Mouse (Mus musculus): ENCODE results near the gene Dync2li1. TPM values are rescaled to one million over a fixed set of nuclear protein-coding genes. Genes with fewer than 3 reads are reported as not detected.

Dync2li1 gene
- polyA plus RNA-seq, 1 experiment from 2014 or later: 33.4 TPM

DNA sequence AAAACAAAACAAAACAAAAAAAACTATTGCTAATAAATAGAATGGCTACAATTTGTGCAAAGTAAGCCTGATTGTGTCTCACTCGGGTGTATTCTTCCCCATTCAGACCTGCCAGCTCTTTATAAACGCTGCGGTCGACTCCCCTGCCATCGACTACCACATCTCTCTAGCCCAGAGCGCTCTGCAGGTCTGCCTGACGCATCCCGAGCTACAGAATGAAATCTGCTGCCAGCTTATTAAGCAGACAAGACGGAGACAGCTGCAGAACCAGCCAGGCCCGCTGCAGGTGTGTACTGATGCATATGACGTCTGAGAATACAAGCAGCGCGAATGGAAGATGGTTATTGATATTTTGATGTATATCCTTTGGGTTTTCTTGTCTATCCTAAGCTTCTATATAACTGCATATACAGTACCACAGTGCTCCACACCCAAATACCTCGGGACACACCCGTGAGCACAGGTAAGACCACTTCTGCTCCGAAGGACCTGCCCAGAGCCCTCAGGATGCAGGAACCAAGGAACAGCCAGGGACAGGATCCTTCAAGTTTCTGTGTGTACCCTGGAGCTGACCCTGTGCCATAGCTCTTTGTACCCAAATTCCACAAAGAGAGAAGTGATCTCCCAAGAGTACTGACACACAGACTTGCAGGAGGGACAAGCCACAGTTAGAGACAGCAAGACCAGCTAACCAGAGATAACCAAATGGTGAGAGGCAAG lies 34.7 kb upstream of the Dync2li1 start:
- peak overlapping the region; percentile 47 for H3K27ac ChIP-seq
- DNase-seq (ENCODE audit: low spot score): no peak

DNA sequence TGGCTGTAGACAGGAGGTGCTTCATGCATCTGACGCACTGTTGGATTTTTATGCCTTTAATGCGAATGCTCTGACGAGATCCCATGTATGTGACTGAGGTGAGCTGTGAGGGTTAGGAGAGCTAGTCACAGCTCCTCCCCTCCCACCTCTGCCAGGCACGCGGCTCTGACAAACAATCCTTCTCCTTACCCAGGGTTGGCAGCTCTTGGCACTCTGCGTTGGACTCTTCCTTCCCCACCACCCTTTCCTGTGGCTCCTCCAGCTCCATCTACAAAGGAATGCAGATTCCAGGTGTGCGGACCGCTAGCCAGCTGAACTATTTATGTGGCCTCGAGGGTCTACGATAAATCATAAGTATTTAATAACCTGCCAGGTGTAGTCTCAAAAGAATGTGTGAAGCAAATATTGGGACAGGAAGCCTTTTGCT lies 30.3 kb upstream of the Dync2li1 start:
- peak overlapping the region; percentile 22; the same call in 1 of the 2 replicates for H3K9ac ChIP-seq
- peak overlapping the region; percentile 12 for H3K27ac ChIP-seq
- DNase-seq (ENCODE audit: low spot score) (no peak), ATAC-seq (ENCODE audit: low FRiP score) (no peak)
- H3K4me1 ChIP-seq (replicated peaks; ENCODE audit: control insufficient read depth, insufficient read depth, low read length): peaks cover 9% of the 10 kb centered on the region; the same call in 1 of the 2 replicates
- no peak overlapping the region for H3K4me3 ChIP-seq (replicated peaks; ENCODE audit: low read length)
- no peaks in the 10 kb centered on the region for H3K27me3 ChIP-seq (ENCODE audit: control insufficient read depth, insufficient read depth, low read length)
- H3K9me3 ChIP-seq (ENCODE audit: control insufficient read depth, low read length): no peaks in the 10 kb centered on the region
- WGBS: 37% methylated on average over 10 of the region's 10 CpGs
- no peaks in the 10 kb centered on the region; the same call in 1 of the 2 replicates for H3K36me3 ChIP-seq (replicated peaks; ENCODE audit: control insufficient read depth, insufficient read depth)
- peak overlapping the region; percentile 33 for H3K4me2 ChIP-seq (replicated peaks)

More for the DNA sequence above, 34.7 kb upstream of the Dync2li1 start:
- Histone ChIP-seq H3K27me3 (ENCODE audit: control insufficient read depth, insufficient read depth, low read length) (no peaks in the 10 kb centered on the region), H3K9ac (no peak overlapping the region), H3K36me3 (replicated peaks; ENCODE audit: control insufficient read depth, insufficient read depth) (no peaks in the 10 kb centered on the region; the same call in 1 of the 2 replicates), H3K4me2 (replicated peaks) (no peak overlapping the region), H3K4me1 (replicated peaks; ENCODE audit: control insufficient read depth, insufficient read depth, low read length) (peaks cover 6% of the 10 kb centered on the region; the same call in 1 of the 2 replicates), H3K4me3 (replicated peaks; ENCODE audit: low read length) (no peak overlapping the region), H3K9me3 (ENCODE audit: control insufficient read depth, low read length) (no peaks in the 10 kb centered on the region)
- 66% methylated on average over 16 of the region's 16 CpGs for WGBS
- no peak for ATAC-seq (ENCODE audit: low FRiP score)

DNA sequence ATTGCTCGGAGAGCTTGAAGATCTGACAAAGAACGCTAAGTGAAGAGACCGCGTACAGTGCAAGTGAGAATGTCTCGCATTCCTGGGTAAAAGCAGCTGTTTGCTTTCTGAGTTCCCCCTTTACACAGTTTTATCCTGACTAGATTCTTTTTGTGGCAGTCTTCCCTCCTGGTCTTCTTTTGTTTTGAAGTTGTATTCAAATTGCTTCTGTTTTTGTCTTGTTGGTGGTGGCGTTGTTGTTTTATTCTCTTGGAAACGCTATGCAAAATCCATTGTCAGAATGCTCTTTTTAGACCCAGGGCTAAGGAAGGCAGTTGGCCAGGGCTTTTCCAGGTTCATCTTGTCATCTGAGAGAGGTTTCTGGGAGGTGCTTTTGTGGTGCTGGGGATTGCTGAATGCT lies 29.8 kb upstream of the Dync2li1 start:
- 36% methylated on average over 7 of the region's 7 CpGs for WGBS
- peak; percentile 42 for DNase-seq (ENCODE audit: low spot score)
- no peak for ATAC-seq (ENCODE audit: low FRiP score)
- Histone ChIP-seq H3K27me3 (ENCODE audit: control insufficient read depth, insufficient read depth, low read length) (no peaks in the 10 kb centered on the region), H3K4me1 (replicated peaks; ENCODE audit: control insufficient read depth, insufficient read depth, low read length) (peaks cover 9% of the 10 kb centered on the region; the same call in 1 of the 2 replicates), H3K9me3 (ENCODE audit: control insufficient read depth, low read length) (no peaks in the 10 kb centered on the region), H3K9ac (peak overlapping the region; percentile 22; the same call in 1 of the 2 replicates), H3K4me2 (replicated peaks) (peak overlapping the region; percentile 33), H3K27ac (peak overlapping the region; percentile 12), H3K36me3 (replicated peaks; ENCODE audit: control insufficient read depth, insufficient read depth) (no peaks in the 10 kb centered on the region; the same call in 1 of the 2 replicates), H3K4me3 (replicated peaks; ENCODE audit: low read length) (no peak overlapping the region)

DNA sequence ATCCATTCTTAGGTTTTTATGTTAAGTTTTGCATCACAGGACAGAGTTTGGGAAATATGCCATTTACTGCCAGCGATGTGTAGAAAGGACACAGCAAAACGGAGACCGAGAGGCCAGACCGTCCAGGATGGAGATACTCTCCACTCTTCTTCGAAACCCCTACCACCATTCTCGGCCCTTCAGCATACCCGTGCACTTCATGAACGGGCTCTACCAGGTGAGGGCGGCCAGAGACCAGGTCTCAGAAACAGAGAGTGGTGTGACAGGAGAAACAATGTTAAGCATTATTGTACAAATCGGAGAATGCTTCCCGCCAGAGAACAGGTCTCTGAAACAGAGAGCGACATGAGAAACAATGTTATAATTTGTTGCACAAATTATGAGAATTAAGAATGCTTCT lies 28.4 kb upstream of the Dync2li1 start:
- ATAC-seq (ENCODE audit: low FRiP score) (no peak), DNase-seq (ENCODE audit: low spot score) (no peak)
- no peak overlapping the region for H3K9ac ChIP-seq
- no peaks in the 10 kb centered on the region for H3K9me3 ChIP-seq (ENCODE audit: control insufficient read depth, low read length)
- H3K4me3 ChIP-seq (replicated peaks; ENCODE audit: low read length): no peak overlapping the region
- WGBS: 94% methylated on average over 12 of the region's 12 CpGs
- no peaks in the 10 kb centered on the region for H3K36me3 ChIP-seq (replicated peaks; ENCODE audit: control insufficient read depth, insufficient read depth)
- H3K4me1 ChIP-seq (replicated peaks; ENCODE audit: control insufficient read depth, insufficient read depth, low read length): peaks cover 9% of the 10 kb centered on the region; the same call in 1 of the 2 replicates
- H3K27ac ChIP-seq: no peak overlapping the region
- no peaks in the 10 kb centered on the region for H3K27me3 ChIP-seq (ENCODE audit: control insufficient read depth, insufficient read depth, low read length)
- H3K4me2 ChIP-seq (replicated peaks): no peak overlapping the region

DNA sequence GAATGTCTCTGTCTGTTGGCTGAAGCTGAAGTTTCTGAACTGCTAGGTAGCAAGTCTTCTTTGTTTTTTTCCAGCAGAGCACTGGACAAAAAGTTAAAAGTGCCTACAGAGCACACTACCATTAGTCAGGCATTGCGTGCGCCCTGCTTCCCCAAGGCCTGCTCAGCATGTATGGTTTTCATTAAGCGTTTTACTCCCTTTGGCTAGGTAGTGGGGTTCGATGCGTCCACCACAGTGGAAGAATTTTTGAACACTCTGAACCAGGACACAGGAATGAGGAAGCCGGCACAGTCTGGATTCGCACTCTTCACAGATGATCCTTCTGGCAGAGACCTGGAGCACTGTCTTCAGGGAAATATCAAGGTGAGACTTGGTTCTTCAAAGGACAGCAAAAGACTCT lies 27.4 kb upstream of the Dync2li1 start:
- DNase-seq (ENCODE audit: low spot score): no peak
- WGBS: 93% methylated on average over 7 of the region's 7 CpGs

DNA sequence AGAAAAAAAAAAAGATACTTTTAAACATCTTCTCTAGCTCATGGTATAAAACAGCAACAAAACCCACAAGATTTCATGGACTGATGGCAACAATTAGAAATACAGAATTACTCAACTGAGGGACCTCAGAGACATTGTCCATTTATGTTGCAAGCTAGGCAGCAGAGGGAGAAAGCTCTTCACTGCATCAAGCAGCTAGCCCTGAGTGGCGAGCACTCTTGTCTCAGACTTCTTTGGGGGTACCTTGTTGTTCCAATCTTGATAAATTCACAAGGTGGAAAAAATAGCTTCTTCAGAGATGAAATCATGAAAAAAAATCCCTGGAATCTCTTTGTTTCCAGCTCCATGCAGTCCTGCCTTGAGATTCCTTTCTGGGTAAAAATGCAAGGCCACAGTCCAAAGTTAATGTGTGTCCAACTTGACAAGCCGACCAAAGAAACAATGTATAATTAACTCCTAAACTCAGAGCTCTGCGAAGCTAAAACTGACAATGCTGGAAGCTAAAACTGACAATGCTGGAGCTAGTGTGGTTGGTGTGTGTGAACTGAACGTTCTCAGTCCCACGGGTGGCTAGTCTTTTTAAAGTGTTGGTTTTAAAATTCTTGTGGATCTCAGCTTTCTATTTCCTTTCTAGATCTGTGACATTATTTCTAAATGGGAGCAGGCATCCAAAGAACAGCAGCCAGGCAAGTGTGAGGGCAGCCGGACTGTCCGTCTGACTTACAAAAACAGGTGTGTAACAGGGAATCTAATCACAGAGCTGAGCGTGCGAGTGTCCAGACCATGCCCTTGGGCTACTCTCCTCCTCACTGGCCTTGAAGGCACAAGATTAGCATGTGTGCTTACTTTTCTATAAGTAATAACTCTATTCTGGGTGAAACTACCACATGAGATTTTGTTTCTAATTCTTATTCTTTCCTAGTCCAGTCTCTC lies 26.0 kb upstream of the Dync2li1 start:
- H3K4me1 ChIP-seq (replicated peaks; ENCODE audit: control insufficient read depth, insufficient read depth, low read length): peaks cover 9% of the 10 kb centered on the region; the same call in 1 of the 2 replicates
- WGBS: 74% methylated on average over 9 of the region's 9 CpGs
- DNase-seq (ENCODE audit: low spot score): no peak
- H3K4me2 ChIP-seq (replicated peaks): no peak overlapping the region
- H3K9ac ChIP-seq: no peak overlapping the region
- no peaks in the 10 kb centered on the region for H3K9me3 ChIP-seq (ENCODE audit: control insufficient read depth, low read length)
- H3K27ac ChIP-seq: no peak overlapping the region
- no peak overlapping the region for H3K4me3 ChIP-seq (replicated peaks; ENCODE audit: low read length)
- H3K36me3 ChIP-seq (replicated peaks; ENCODE audit: control insufficient read depth, insufficient read depth): no peaks in the 10 kb centered on the region
- ATAC-seq (ENCODE audit: low FRiP score): no peak
- no peaks in the 10 kb centered on the region for H3K27me3 ChIP-seq (ENCODE audit: control insufficient read depth, insufficient read depth, low read length)

More for the DNA sequence above, 27.4 kb upstream of the Dync2li1 start:
- Histone ChIP-seq H3K4me2 (replicated peaks) (no peak overlapping the region), H3K4me1 (replicated peaks; ENCODE audit: control insufficient read depth, insufficient read depth, low read length) (peaks cover 9% of the 10 kb centered on the region; the same call in 1 of the 2 replicates), H3K9me3 (ENCODE audit: control insufficient read depth, low read length) (no peaks in the 10 kb centered on the region), H3K36me3 (replicated peaks; ENCODE audit: control insufficient read depth, insufficient read depth) (no peaks in the 10 kb centered on the region), H3K27ac (no peak overlapping the region), H3K9ac (no peak overlapping the region), H3K27me3 (ENCODE audit: control insufficient read depth, insufficient read depth, low read length) (no peaks in the 10 kb centered on the region), H3K4me3 (replicated peaks; ENCODE audit: low read length) (no peak overlapping the region)
- ATAC-seq (ENCODE audit: low FRiP score): no peak

DNA sequence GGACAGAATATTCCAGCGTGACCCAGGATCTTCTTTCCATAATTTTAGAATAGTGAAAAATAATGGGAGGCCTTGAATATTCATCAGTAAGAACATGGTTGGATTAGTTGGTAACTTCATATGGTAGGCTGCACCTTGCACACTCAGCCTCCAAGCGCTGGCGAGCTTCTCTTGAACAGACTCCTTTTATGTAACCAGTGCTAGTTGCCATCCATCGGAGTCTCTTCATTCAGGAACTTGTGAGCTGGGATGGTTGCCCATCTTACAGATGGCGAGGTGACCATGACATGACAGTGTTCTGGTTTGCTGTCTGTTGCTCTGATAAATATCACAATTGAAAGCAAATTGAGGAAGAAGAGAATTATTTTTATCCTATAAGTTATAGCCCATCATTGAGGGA lies 24.5 kb upstream of the Dync2li1 start:
- no peak for DNase-seq (ENCODE audit: low spot score)
- no peak overlapping the region for H3K4me3 ChIP-seq (replicated peaks; ENCODE audit: low read length)
- no peak for ATAC-seq (ENCODE audit: low FRiP score)
- H3K9me3 ChIP-seq (ENCODE audit: control insufficient read depth, low read length): no peaks in the 10 kb centered on the region
- 93% methylated on average over 5 of the region's 5 CpGs for WGBS
- no peak overlapping the region for H3K27ac ChIP-seq
- peaks cover 2% of the 10 kb centered on the region; the same call in 1 of the 2 replicates for H3K4me1 ChIP-seq (replicated peaks; ENCODE audit: control insufficient read depth, insufficient read depth, low read length)
- H3K9ac ChIP-seq: no peak overlapping the region
- no peaks in the 10 kb centered on the region for H3K27me3 ChIP-seq (ENCODE audit: control insufficient read depth, insufficient read depth, low read length)
- no peaks in the 10 kb centered on the region for H3K36me3 ChIP-seq (replicated peaks; ENCODE audit: control insufficient read depth, insufficient read depth)
- H3K4me2 ChIP-seq (replicated peaks): no peak overlapping the region

DNA sequence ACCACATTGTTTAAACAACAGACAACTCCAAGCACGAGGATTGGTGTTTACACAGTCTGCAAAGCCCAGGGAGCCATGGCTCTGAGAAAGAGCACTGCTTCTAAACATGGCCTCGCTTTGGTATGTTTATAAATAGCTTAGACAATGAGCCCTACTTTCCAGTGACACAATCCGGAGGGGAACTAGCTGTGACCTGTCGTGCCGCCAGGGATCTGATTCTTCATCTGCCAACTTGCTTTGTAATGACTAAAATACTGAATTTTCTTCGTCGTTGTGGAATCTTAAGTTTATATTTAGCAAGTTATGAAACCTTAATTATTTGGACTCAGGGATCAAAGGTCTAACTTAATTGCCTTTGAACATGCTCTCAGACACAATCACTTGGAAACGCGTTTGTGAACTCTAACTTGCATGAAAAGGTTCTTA lies 23.1 kb upstream of the Dync2li1 start:
- Histone ChIP-seq H3K4me1 (replicated peaks; ENCODE audit: control insufficient read depth, insufficient read depth, low read length) (no peaks in the 10 kb centered on the region), H3K4me3 (replicated peaks; ENCODE audit: low read length) (no peak overlapping the region), H3K9me3 (ENCODE audit: control insufficient read depth, low read length) (no peaks in the 10 kb centered on the region), H3K27me3 (ENCODE audit: control insufficient read depth, insufficient read depth, low read length) (no peaks in the 10 kb centered on the region), H3K36me3 (replicated peaks; ENCODE audit: control insufficient read depth, insufficient read depth) (no peaks in the 10 kb centered on the region), H3K4me2 (replicated peaks) (no peak overlapping the region), H3K9ac (no peak overlapping the region), H3K27ac (no peak overlapping the region)
- 71% methylated on average over 9 of the region's 9 CpGs for WGBS
- DNase-seq (ENCODE audit: low spot score) (no peak), ATAC-seq (ENCODE audit: low FRiP score) (no peak)
